Mouse (Mus musculus): ENCODE measurements around the gene Smpd1.

Gene Smpd1

DNA sequence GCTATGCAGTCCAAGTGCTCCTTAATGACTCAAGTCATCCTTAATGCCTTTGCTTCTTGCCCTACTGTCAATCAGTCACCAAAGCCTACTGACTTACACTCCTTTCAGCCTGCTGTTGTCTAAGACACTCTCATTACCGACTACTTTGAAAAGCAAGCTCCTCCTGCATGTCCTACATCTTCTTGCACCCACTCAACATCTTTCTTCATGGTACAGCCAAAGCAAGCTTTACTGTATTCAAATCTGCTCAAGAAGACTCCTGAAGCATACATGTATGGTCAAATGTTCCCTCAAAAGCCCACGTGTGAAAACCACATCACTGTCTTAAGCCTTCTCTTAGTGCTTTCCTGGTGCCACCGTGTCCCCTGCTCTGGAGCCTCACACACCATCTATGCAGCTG, 9.2 kb downstream of the Smpd1 start:
- no peak for DNase-seq

DNA sequence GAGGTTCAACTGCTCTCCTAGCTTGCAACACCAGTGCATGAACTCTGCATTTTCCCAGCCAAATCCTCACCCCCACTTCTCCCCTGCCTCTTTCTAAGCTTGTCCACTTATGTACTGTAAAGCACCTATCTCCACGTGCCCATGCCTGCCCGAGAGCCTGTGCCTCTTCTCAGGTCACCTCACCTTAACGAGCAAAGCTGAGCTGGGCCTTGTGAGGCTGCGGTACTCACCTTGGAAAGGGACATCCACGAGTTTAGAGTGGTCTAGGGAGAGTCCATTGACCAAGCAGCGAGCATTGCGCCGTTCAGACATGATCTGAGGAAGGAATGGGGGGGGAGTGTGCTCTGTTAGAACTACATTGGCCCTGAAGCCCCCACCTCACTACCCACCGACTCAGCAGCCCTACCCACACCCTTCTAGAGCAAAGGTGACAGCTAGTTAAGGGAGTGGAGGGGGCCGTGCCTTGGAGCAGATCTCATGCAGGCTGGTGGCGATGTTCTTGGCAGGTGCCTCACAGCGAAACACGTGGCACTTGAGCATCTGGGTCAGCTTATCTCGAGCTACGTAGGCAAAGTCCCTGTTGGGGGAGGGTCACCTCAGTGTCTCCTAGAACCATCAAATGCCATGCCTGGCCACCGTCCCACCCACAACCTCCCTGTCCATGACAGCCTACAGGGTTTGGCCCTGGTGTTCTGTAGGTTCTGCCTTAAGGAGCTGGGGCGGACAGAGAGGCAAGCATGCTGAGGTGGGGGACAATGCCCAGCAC, 11.1 kb downstream of the Smpd1 start:
- DNase-seq: no peak

DNA sequence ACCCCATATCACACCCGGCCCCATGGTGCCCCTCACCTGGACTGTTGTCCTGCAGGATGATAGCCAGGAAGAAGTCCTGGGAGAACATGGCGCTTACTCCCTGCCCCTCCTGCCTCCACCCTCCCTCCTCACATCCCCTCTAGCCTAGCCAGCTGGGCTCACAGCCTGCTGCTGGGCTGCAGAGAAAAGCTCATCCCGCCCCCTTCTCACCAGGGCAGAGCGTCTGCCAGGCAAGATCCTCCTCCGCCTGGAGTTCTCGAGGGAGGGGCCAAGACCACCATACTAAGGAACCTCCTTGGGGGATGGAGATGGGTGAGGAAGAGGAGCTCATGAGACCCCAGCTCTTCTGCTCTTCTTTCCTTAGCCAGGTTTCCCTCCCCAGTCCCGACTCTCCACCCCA, 14.4 kb downstream of the Smpd1 start:
- no peak for DNase-seq

DNA sequence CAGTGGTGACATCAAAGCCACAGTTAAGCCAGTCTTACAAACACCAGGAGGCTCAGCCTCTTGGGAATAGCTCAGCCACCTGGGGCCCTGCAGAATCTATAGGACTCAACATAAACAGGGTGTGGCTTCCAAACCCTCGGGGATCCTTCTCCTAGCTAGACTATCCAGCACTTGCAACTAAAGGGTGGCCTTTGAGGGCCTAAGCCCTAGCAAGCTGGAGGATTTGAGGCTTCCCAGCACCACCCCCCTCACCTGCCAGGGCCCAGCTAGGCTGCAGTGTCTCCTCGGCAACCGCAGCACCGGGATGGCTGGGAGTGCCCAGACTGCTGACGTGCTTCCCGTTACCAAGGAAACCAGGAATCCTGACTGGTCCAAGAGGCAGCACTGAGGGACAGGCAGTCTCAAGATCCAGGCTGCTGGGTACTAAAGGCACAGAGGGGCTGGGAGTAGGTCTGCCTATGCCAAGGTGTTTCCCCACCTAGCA, 14.9 kb downstream of the Smpd1 start:
- DNase-seq: peak; percentile 47

DNA sequence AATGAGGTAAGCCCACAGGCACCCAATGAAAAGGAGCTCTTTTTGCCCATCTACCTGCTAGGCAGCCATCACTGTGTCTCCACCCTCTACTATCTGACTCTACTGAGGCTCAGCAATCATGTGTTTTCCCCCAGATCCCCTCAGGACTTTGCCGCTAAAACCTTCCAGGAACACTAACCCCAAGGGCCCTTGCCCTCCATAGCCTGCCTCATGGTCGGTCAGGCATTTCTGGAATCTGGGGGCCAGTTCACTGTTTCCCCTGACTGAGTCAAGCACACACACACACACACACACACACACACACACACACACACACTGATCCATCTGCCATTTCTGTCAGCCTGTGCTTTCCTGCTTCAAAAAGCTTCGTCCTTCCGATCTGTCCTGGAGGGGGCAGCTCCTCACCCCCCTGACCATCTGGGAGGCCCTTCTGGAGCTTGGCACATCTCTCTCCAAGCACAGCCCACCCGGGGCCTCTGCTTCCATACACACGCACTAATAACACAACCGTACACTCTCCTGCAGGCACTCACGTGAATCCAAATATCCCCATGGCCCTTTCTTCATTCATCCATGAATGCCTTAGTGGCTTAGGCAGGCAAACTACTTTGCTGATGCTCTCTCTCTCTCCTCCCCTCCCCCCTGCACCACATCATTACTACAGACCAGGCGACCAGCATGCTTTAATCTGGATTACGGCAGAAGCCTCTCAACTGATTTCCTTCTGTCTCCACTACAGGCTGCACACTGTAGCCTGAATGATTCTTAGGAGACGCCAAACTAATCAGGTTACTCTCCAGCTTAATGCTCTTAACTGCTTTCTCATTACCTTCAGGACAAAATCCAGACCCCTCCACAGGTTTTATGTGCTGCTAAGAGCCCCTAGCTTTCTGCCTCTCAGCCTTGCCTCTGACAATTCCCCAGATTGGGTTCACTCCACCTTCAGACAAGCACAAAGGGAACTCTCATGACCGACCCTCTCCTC, 15.6 kb downstream of the Smpd1 start:
- DNase-seq: no peak

DNA sequence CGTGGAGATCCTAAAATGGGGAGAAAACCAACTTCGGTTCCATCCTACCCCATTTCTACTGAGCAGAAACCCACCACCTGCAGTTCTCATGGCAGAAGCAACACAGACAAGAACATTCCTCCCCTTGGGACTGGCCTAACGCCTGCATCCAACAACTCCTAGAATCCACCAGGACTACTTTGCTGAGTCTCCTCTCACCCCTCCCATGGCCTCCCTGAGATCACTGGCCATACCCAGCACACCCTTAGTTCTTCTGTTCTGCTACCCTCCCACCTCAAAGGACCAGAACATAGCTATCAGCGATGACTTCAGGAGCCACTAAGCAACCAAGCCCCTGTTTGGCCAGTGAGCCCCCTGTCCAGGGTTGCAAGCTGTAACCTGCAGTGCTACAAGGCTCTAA, 16.6 kb downstream of the Smpd1 start:
- DNase-seq: no peak

DNA sequence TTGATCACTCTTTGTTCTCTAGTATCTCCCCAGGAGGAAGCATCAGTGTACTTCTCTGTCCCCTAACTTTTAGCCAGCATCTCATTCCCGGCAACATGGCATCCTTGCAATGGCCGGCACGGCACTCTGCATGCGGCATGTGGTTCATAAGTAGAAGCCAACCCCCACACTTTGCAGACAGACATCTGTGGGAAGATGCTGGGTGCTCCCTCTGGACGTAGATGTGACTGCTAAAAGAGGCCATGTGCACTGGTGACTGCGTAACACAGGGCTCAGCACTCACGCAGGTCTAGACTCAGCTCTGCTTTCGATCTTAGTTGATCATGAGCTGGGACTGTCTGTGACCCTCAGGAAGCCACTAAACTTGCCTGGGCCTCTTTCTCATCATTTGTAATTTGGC, 18.8 kb downstream of the Smpd1 start:
- no peak for DNase-seq

DNA sequence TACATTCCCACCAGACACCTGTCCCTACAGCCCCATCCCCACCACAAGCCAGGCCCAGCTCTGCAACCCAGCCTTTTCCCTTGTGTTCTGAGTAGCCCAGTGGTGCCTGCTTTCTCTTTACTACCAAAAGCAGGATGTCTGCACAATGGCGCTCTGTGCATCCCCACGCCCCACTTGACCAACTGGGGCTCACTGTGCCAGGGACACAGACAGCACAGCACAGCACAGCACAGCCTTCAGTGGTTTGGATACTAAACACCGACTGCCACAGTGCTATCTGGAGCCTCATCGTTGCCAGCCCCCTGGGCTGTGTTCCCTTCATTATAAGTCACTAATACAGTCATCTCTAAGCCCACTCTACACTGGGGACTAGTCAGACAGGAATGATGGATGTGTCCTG, 20.4 kb downstream of the Smpd1 start:
- no peak for DNase-seq

DNA sequence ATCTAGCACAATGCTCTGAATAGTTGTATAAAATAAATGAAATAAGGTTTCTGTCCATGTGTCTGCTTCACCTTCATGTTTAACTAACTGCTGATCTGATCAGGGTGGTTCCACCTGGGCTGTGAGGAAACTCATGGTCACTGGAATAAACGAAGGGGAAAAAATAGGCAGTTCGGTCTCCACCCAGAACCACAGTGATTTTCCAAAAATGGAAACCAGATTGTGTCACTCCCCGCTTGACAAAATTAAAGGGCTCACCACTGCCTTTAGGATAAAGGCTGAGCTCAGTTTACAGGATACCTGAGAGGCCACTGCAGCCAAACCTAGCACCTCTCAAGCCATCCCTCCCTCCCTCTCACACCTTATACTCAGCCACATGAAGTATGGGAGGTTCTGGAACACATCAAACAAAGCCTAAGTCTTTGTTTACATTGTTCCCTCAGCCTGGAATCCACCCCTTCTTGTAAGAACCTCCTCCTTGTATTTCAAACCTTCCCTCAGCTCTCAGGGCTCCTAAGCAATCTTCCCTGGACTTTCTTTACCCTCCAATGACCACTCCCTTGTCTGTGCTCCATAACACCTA, 22.1 kb downstream of the Smpd1 start:
- no peak for DNase-seq

DNA sequence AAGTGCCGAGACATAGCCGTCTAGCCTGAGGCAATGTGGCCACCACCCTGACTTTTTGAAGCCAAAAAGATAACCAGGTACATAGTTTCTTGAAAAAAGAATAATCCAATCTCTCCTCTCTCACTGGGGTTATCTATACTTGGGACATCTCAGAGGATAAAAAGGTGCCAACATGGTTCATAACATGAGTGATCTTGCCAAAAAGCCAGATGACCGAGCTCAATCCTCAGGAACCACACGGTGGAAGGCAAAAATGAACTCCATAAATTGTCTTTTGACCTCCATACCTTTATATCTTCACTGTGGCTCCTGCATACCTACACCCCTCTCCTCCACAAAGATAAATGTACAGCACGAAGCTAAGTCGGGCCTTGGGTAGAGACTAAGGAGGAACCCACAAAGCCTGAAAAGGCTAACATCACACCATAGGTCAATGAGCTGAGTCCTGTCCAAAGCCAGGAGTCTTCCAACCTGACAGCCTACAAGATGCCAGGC, 23.3 kb downstream of the Smpd1 start:
- DNase-seq: no peak

DNA sequence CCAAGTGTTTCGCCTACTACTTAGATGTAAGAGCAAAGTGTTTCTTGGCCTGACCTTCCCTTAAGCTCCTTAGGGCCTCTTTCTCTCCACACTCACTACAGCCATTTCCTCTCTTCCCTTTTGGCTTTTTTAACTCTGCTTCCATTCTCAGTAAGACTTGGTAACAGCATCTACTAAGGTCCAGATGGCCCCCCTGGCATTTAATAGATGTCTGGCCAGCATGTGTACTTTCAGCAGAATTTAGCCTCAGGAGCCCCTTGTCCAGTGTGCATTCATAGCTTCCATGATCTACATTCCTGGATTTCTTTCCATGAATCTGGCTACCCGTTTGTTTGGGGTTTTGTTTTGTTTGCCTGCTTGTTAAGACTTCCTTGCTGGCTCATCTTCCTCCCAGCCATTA, 24.3 kb downstream of the Smpd1 start:
- no peak for DNase-seq

DNA sequence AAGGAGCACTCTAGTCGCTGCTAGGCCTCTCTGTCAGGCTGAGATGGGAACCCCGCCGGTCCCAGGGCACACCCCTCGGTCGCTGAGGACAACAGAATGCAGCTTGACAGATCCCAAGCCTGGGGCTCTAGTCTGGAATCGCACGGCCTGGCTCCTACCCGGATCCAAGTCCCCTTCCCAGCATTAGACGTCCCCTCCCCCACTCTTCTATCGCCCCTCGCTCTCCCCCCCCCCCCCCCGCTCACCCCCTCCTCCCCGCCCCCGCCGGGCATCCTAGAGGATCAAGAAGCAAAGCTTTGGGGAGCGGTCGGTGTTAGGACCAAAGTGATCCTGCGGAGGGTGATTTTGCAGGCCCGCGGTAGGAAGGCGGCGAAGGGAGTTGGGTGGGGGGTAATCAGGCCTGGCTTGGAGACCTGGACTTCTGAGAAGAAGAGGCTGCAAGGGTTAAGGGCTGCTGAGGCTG, 26.5 kb downstream of the Smpd1 start:
- peak; percentile 22 for DNase-seq

DNA sequence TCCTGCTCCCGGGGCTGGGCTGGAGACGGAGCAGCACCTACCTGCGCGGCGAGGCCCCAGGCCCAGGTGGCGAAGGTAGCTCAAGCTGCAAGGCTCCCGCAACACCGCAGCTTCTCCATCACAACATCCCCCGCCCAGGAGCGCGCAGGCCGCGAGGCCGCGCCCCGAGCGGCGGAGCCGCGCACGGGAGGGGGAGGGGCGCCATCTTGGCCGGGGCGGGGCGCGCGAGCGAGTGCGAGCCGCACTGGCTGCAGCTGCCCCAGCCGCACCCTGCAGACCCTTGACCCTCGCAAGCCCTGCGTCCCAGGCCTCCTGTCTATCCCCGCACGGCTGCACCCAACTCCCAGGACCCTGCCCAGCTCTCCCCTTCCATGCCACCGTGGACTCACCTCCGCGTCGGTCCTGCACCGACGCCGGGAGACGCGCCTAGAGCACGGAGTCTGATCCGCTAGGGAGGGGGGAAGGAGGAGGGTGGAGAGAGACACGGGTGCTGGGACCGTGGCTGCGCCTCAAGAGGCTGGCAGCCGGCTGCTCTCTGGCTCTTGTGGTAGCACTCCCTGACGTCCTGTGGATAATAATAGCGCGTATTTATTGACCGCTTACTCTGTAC, 27.0 kb downstream of the Smpd1 start, which contains the start of gene Apbb1:
Gene Apbb1 (minus strand): TSS at position 560 of the 610 bp plus-strand sequence.
- DNase-seq: peak; percentile 86

DNA sequence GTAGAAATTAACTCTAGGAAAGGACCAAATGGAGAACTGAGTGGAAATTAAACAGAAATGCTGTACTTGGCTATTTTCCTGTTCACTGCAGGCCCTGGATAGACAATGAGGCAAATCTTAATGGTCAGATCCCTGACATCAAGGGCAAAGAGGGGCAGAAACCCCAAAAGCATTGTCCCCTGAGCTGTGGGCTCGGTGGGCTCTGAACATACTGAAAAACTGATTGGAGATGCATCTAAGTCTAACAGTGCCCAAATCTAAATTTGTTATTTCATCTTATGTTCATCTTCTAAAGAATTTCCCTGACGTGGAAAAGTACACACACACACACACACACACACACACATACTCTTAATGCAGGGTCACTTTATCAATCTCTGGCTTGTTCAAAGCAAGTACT, 27.8 kb downstream of the Smpd1 start:
- no peak for DNase-seq

DNA sequence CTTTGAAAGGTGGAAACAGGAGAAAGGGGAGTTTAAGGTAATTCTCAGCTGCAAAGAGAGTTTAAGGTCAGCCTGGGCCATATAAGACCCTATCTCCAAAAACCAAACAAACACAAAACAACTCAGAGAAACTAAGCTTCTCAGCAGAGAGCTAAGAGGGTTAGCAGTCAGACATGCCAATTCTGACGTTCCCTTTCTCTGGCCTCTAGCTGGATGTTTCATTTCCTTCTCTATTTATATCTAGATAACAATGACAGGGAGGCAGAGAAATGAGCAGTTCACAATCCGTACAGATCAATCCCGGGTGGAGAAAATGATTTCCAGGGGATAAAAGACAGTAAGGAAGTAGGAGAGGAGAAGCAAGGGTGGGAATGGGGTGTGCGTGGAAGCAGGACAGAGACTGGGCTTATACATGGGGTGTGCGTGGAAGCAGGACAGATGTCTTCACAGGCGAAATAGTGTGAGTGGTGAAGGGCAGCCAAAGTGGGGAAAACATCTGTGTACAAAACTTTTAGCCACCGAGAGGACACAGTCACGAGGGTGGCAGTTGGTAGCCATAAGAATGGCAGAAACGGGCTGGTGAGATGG, 34.3 kb downstream of the Smpd1 start:
- no peak for DNase-seq

DNA sequence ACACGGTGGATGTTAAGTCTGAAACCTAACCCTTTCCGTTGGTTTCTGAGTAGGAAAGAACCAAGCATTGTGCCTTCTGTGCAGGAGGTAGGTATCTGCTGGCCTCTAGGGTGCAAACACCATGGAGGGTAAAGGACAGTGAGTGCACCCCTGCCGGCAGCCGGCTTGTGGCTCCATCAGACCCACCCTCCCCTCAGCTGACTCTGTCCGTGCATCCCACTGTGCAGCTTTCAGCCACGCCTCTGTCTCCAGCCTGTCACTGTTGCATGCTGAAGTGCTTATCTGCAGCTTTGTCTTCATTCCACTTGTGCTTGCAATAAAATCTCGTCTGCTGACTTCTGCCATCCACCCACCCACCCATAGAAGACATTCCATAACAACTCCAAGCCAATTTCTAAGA, 35.9 kb downstream of the Smpd1 start:
- DNase-seq: no peak

DNA sequence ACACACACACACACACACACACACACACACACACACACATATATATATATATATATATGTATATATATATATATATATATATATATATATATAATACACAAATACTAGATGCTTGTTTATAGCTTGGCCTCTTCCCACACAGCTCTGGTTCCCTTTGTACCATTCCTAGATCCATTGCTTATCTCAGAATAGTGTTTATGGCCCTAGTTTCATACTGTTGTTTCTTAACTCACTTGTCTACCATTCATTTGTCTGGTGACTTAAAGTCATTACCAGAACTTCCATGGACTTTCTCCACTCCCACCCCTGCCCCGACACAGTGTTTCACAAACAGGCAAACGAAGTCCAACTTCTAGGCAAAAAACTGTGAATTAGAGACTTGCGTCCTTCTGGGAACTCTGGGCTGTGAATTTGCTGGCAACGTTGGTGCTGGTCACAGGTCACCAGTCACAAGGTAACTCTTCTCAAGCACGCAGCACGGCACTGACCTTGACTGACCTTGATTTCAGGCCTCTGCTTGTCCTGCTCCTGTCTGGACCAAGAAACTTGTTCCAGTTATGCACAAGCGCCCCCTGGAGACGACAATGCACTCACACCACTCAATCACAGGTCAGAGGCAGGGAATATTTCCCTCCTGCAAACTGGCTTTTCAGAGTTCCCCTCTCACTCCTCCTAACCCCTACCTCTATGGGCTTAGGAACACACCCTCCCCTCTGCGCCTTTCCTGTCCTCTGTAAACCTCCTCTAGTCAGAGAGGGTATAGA, 48.9 kb downstream of the Smpd1 start:
- peak; percentile 91 for DNase-seq

Measured in kidney, postnatal 14 days (tissue).